Mouse (Mus musculus) midbrain, embryonic 12.5 days (tissue): Measurements from ENCODE around the gene Tlk1. TPM values are rescaled to one million over a fixed set of nuclear protein-coding genes. Genes with fewer than 3 reads are reported as not detected.

Experiments used
- ATAC-seq: fragments of 200-750 bp; cut with Nextera tagmentation; 2 replicates; pipeline ENCODE4 v1.8.0; 2017; ENCODE audit warnings: low read depth, moderate TSS enrichment, moderate library complexity; ENCODE audit not compliant: low FRiP score
- H3K27ac ChIP-seq: fragments of 300-500 bp; sonication (generic); replicated peaks from 2 replicates; pipeline ENCODE4 v1.5.1; 2016; ENCODE audit warnings: mild to moderate bottlenecking
- H3K27me3 ChIP-seq: fragments of 300-500 bp; sonication (generic); 2 replicates; pipeline ENCODE4 v1.6.1; 2016; ENCODE audit warnings: mild to moderate bottlenecking
- H3K36me3 ChIP-seq: fragments of 300-500 bp; sonication (generic); 2 replicates; pipeline ENCODE4 v1.6.1; 2016
- H3K4me1 ChIP-seq: fragments of 300-500 bp; sonication (generic); 2 replicates; pipeline ENCODE4 v1.6.1; 2016
- H3K4me2 ChIP-seq: fragments of 300-500 bp; sonication (generic); replicated peaks from 2 replicates; pipeline ENCODE4 v1.6.1; 2016; ENCODE audit warnings: mild to moderate bottlenecking, moderate library complexity
- H3K4me3 ChIP-seq: fragments of 300-500 bp; sonication (generic); 2 replicates; pipeline ENCODE4 v1.5.1; 2016; ENCODE audit warnings: mild to moderate bottlenecking
- H3K9ac ChIP-seq: fragments of 300-500 bp; sonication (generic); replicated peaks from 2 replicates; pipeline ENCODE4 v1.6.1; 2016; ENCODE audit warnings: mild to moderate bottlenecking, moderate library complexity
- H3K9me3 ChIP-seq: fragments of 300-500 bp; sonication (generic); 2 replicates; pipeline ENCODE4 v1.6.1; 2016; ENCODE audit warnings: mild to moderate bottlenecking
- WGBS: fragments of 180-500 bp; shearing (Covaris S2); methylation state at CpG from one replicate; pipeline ENCODE4 v1.1.7; 2016; 5-methylcytosine and 5-hydroxymethylcytosine counted together
- polyA plus RNA-seq: library from polyadenylated mRNA; unstranded; fragments of >200 nt; fragmentation: Nextera tagmentation; extraction: Ambion mirVana; gene quantifications from 2 replicates; pipeline ENCODE4 v1.2.1, GENCODE M21; 2016

Gene Tlk1
- polyA plus RNA-seq, 1 experiment from 2014 or later: 35.4 TPM

GRCm38 (mm10) chr2:70710236-70710635 lies 115.3 kb downstream of the Tlk1 start:
- H3K9ac ChIP-seq: no peak overlapping the region
- H3K4me1 ChIP-seq: no peaks in the 10 kb centered on the region
- no peaks in the 10 kb centered on the region for H3K27me3 ChIP-seq
- H3K4me2 ChIP-seq: no peak overlapping the region
- peaks cover 47% of the 10 kb centered on the region for H3K36me3 ChIP-seq
- no peaks in the 10 kb centered on the region for H3K9me3 ChIP-seq
- no peak for ATAC-seq
- 92% methylated on average over 7 of the region's 7 CpGs for WGBS
- H3K4me3 ChIP-seq: no peak overlapping the region
- no peak overlapping the region for H3K27ac ChIP-seq

- Histone ChIP-seq H3K27ac (no peak overlapping the region), H3K4me1 (0 out of 2 replicates have a peak, but pooled peaks cover 5% of the 10 kb centered on the region), H3K9ac (no peak overlapping the region), H3K9me3 (no peaks in the 10 kb centered on the region), H3K36me3 (peaks cover 37% of the 10 kb centered on the region), H3K27me3 (no peaks in the 10 kb centered on the region), H3K4me3 (no peak overlapping the region), H3K4me2 (no peak overlapping the region)
- WGBS: 79% methylated on average over 13 of the region's 13 CpGs
- ATAC-seq: no peak
Measured at GRCm38 (mm10) chr2:70708986-70709730, 116.4 kb downstream of the Tlk1 start.

- Histone ChIP-seq H3K27me3 (0 out of 2 replicates have a peak, but pooled peaks cover 3% of the 10 kb centered on the region), H3K36me3 (no peaks in the 10 kb centered on the region), H3K9ac (no peak overlapping the region), H3K4me3 (no peak overlapping the region), H3K9me3 (no peaks in the 10 kb centered on the region), H3K4me2 (no peak overlapping the region), H3K27ac (no peak overlapping the region), H3K4me1 (peaks cover 5% of the 10 kb centered on the region; the same call in 1 of the 2 replicates)
- WGBS: 54% methylated on average over 5 of the region's 5 CpGs
- ATAC-seq: no peak
Measured at GRCm38 (mm10) chr2:70702403-70702802, 123.1 kb downstream of the Tlk1 start.

- Histone ChIP-seq H3K4me1 (peaks cover 5% of the 10 kb centered on the region; the same call in 1 of the 2 replicates), H3K9ac (no peak overlapping the region), H3K4me2 (no peak overlapping the region), H3K4me3 (no peak overlapping the region), H3K9me3 (no peaks in the 10 kb centered on the region), H3K36me3 (no peaks in the 10 kb centered on the region), H3K27ac (no peak overlapping the region), H3K27me3 (0 out of 2 replicates have a peak, but pooled peaks cover 3% of the 10 kb centered on the region)
- no peak for ATAC-seq
- WGBS: 74% methylated on average over 9 of the region's 9 CpGs
Measured at GRCm38 (mm10) chr2:70701571-70701970, 124.0 kb downstream of the Tlk1 start.

- Histone ChIP-seq H3K4me1 (peaks cover 5% of the 10 kb centered on the region; the same call in 1 of the 2 replicates), H3K4me3 (no peak overlapping the region), H3K27me3 (0 out of 2 replicates have a peak, but pooled peaks cover 3% of the 10 kb centered on the region), H3K4me2 (no peak overlapping the region), H3K9ac (no peak overlapping the region), H3K36me3 (no peaks in the 10 kb centered on the region), H3K27ac (no peak overlapping the region), H3K9me3 (no peaks in the 10 kb centered on the region)
- WGBS: 89% methylated on average over 3 of the region's 3 CpGs
- no peak for ATAC-seq
Measured at GRCm38 (mm10) chr2:70700851-70701250, 124.7 kb downstream of the Tlk1 start.

GRCm38 (mm10) chr2:70695712-70696111 lies 129.8 kb downstream of the Tlk1 start:
- ATAC-seq: no peak
- Histone ChIP-seq H3K4me1 (no peaks in the 10 kb centered on the region; the same call in 1 of the 2 replicates), H3K4me3 (no peak overlapping the region), H3K9me3 (no peaks in the 10 kb centered on the region), H3K9ac (no peak overlapping the region), H3K36me3 (peaks cover 12% of the 10 kb centered on the region), H3K4me2 (no peak overlapping the region), H3K27ac (no peak overlapping the region), H3K27me3 (no peaks in the 10 kb centered on the region)
- WGBS: 84% methylated on average over 10 of the region's 10 CpGs

- ATAC-seq: no peak
- WGBS: 85% methylated on average over 11 of the region's 11 CpGs
- no peak overlapping the region for H3K4me2 ChIP-seq
- H3K27me3 ChIP-seq: no peaks in the 10 kb centered on the region
- H3K27ac ChIP-seq: no peak overlapping the region
- no peak overlapping the region for H3K9ac ChIP-seq
- no peaks in the 10 kb centered on the region for H3K4me1 ChIP-seq
- H3K4me3 ChIP-seq: no peak overlapping the region
- no peaks in the 10 kb centered on the region for H3K9me3 ChIP-seq
- peaks cover 63% of the 10 kb centered on the region for H3K36me3 ChIP-seq
Measured at GRCm38 (mm10) chr2:70690195-70690594, 135.3 kb downstream of the Tlk1 start.

GRCm38 (mm10) chr2:70688454-70689078 lies 137.0 kb downstream of the Tlk1 start:
- Histone ChIP-seq H3K36me3 (peaks cover 79% of the 10 kb centered on the region), H3K4me3 (no peak overlapping the region), H3K27me3 (no peaks in the 10 kb centered on the region), H3K27ac (no peak overlapping the region), H3K4me2 (no peak overlapping the region), H3K9me3 (no peaks in the 10 kb centered on the region), H3K4me1 (no peaks in the 10 kb centered on the region), H3K9ac (no peak overlapping the region)
- 94% methylated on average over 21 of the region's 21 CpGs for WGBS
- ATAC-seq: no peak

- H3K9ac ChIP-seq: no peak overlapping the region
- ATAC-seq: no peak
Measured at GRCm38 (mm10) chr2:70682324-70682723, 143.2 kb downstream of the Tlk1 start.

GRCm38 (mm10) chr2:70673445-70674126 lies 151.9 kb downstream of the Tlk1 start:
- Histone ChIP-seq H3K27me3 (no peaks in the 10 kb centered on the region), H3K27ac (no peak overlapping the region), H3K9me3 (no peaks in the 10 kb centered on the region), H3K4me3 (no peak overlapping the region), H3K4me1 (no peaks in the 10 kb centered on the region), H3K36me3 (peaks cover 8% of the 10 kb centered on the region), H3K4me2 (no peak overlapping the region), H3K9ac (no peak overlapping the region)
- no peak for ATAC-seq
- WGBS: 84% methylated on average over 7 of the region's 7 CpGs

More at GRCm38 (mm10) chr2:70682324-70682723, 143.2 kb downstream of the Tlk1 start:
- Histone ChIP-seq H3K27ac (no peak overlapping the region), H3K9me3 (no peaks in the 10 kb centered on the region), H3K27me3 (no peaks in the 10 kb centered on the region), H3K4me3 (no peak overlapping the region), H3K4me1 (no peaks in the 10 kb centered on the region), H3K36me3 (peaks cover 84% of the 10 kb centered on the region), H3K4me2 (no peak overlapping the region)
- 87% methylated on average over 2 of the region's 2 CpGs for WGBS

- ATAC-seq: no peak
- H3K27me3 ChIP-seq: no peaks in the 10 kb centered on the region
- 92% methylated on average over 2 of the region's 2 CpGs for WGBS
Measured at GRCm38 (mm10) chr2:70672476-70672875, 153.1 kb downstream of the Tlk1 start.

GRCm38 (mm10) chr2:70669896-70670295 lies 155.6 kb downstream of the Tlk1 start:
- H3K9ac ChIP-seq: no peak overlapping the region
- no peak for ATAC-seq
- no peak overlapping the region for H3K4me3 ChIP-seq
- no peaks in the 10 kb centered on the region for H3K4me1 ChIP-seq
- no peaks in the 10 kb centered on the region for H3K27me3 ChIP-seq
- no peak overlapping the region for H3K4me2 ChIP-seq
- H3K9me3 ChIP-seq: no peaks in the 10 kb centered on the region
- WGBS: 74% methylated on average over 2 of the region's 2 CpGs
- H3K36me3 ChIP-seq: no peaks in the 10 kb centered on the region
- no peak overlapping the region for H3K27ac ChIP-seq

More at GRCm38 (mm10) chr2:70672476-70672875, 153.1 kb downstream of the Tlk1 start:
- Histone ChIP-seq H3K9ac (no peak overlapping the region), H3K9me3 (no peaks in the 10 kb centered on the region), H3K27ac (no peak overlapping the region), H3K4me1 (no peaks in the 10 kb centered on the region), H3K4me2 (no peak overlapping the region), H3K36me3 (no peaks in the 10 kb centered on the region), H3K4me3 (no peak overlapping the region)
